Mouse (Mus musculus) megakaryocyte, adult 5-6 weeks (primary cell): ENCODE data around the gene Lamp1. TPM values are rescaled to one million over a fixed set of nuclear protein-coding genes. Genes with fewer than 3 reads are reported as not detected.
A peak's percentile ranks its signal among the peaks of the same experiment; 100 is the strongest.

Experiments
- ATAC-seq: 2 replicates; pipeline ENCODE4 v1.8.0; 2016; ENCODE audit warnings: mild to moderate bottlenecking, inconsistent platforms; ENCODE audit not compliant: poor library complexity, severe bottlenecking
- total RNA-seq, 2 experiments: library from RNA; stranded (forward) in 1 of 2; stranded (reverse) in 1 of 2; fragments of 153-499, 151-499 nt in 1 of 2; fragments of 221-1000, 200-1000 nt in 1 of 2; gene quantifications; 2 replicates each; pipeline versions ENCODE4 v1.2.3 to v1.2.4; 2015 to 2017

Gene Lamp1
- total RNA-seq, 2 experiments from 2014 or later = 613 to 822 TPM

DNA sequence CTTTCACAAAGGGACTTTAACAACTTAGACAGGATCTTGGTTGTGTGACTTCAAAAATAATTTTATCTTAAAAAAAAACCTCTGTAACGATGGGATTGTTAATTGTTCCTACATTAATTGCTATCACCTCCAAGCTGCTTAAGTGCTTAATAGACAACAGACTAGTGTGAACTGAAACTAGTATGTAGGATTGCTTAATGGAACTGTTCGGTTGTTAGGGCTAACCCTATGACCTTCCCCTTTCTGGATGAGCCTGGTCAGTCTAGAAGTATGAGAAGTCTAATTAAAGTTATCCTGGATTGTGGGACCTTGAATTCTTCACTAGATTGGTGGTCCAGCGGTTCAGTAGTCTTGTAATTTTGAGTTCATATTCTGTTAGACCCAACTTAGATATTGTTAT, 1.7 kb downstream of the Lamp1 start:
- ATAC-seq = peak; percentile 53

- peak; percentile 25; the same call in 1 of the 2 replicates for ATAC-seq
Measured at GRCm38 (mm10) chr8:13162098-13162497, 3.1 kb downstream of the Lamp1 start.

DNA sequence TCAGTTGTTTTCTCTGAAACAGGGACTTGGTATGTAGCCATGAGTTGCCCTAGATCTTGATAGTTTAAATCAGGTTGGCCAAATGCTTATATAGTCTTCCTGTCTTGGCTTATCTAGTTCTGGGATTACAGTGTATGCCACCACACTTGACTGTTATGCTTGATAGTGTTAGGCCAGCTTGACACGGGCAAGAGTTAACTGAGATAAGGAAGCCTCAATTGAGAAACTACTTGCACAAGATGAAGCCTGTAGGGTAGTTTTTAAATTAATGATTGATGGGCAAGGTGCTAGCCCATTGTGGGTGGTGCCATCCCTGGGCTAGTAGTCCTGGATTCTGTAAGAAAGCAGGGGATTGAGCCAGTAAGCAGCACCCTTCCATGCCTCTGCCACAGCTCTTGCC, 4.6 kb downstream of the Lamp1 start:
- no peak for ATAC-seq

DNA sequence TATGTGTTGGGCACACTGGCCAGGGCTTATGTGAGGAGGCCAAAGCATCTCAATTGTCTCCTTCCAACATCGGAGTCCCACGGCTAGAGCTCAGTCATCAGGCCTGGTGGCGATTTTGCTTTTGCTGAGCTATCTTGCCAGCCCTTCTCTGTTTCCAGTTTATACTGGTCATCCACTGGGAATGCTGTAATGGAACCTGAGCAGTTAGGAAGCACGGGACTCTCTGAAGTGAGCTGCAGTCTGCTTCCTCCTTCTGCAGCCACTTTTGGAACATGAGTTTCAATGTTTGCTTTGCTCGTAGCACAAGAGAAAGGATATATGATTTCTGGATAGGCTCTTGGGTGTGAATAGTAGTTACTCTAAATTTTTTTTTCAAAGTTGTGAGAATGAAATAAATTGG, 5.4 kb downstream of the Lamp1 start:
- ATAC-seq = no peak

DNA sequence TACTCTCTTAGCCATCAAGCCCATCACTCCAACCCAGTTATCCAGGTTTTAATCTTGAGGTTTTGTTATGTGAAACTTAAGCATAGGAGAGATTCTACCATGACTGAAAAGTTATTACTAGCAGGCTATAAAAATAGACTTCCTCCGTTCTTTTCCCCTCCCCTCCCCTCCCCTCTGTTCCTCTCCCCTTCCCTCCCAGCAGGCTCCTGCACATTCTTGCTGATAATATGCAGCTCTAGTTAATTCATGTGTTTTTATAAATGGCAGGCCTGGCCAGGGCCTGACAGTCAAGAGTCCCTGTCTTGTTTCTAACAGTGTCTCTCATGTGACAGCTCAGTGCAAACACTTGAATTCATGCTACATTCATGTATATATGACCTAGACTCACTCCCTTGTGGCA, 11.5 kb downstream of the Lamp1 start:
- no peak for ATAC-seq

DNA sequence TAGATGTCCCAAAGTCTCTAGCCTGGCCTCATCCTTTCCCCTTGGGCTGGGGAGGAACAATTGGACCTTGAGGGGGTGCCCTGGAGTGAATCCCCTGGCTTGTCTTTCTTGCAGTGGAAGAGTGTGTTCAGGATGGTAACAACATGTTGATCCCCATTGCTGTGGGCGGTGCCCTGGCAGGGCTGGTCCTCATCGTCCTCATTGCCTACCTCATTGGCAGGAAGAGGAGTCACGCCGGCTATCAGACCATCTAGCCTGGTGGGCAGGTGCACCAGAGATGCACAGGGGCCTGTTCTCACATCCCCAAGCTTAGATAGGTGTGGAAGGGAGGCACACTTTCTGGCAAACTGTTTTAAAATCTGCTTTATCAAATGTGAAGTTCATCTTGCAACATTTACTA, 15.3 kb downstream of the Lamp1 start:
- no peak for ATAC-seq

DNA sequence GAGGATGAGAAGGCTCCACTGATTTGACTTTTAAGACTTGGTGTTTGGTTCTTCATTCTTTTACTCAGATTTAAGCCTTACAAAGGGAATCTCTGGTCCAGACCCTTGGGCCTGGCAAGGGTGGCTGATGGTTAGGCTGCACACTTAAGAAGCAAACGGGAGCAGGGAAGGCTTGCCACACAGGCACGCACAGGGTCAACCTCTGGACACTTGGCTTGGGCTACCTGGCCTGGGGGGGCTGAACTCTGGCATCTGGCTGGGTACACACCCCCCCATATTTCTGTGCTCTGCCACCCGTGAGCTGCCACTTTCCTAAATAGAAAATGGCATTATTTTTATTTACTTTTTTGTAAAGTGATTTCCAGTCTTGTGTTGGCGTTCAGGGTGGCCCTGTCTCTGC, 15.8 kb downstream of the Lamp1 start:
- ATAC-seq = no peak

- no peak for ATAC-seq
Measured at GRCm38 (mm10) chr8:13175650-13176049, 16.7 kb downstream of the Lamp1 start.

GRCm38 (mm10) chr8:13177173-13177852, 18.4 kb downstream of the Lamp1 start:
- ATAC-seq = no peak

GRCm38 (mm10) chr8:13178137-13178536, 19.2 kb downstream of the Lamp1 start:
- ATAC-seq = no peak

- ATAC-seq = no peak
Measured at GRCm38 (mm10) chr8:13179482-13179881, 20.5 kb downstream of the Lamp1 start.

GRCm38 (mm10) chr8:13179948-13180347, 21.0 kb downstream of the Lamp1 start:
- ATAC-seq = no peak

- ATAC-seq = no peak
Measured at GRCm38 (mm10) chr8:13180408-13180807, 21.4 kb downstream of the Lamp1 start.

DNA sequence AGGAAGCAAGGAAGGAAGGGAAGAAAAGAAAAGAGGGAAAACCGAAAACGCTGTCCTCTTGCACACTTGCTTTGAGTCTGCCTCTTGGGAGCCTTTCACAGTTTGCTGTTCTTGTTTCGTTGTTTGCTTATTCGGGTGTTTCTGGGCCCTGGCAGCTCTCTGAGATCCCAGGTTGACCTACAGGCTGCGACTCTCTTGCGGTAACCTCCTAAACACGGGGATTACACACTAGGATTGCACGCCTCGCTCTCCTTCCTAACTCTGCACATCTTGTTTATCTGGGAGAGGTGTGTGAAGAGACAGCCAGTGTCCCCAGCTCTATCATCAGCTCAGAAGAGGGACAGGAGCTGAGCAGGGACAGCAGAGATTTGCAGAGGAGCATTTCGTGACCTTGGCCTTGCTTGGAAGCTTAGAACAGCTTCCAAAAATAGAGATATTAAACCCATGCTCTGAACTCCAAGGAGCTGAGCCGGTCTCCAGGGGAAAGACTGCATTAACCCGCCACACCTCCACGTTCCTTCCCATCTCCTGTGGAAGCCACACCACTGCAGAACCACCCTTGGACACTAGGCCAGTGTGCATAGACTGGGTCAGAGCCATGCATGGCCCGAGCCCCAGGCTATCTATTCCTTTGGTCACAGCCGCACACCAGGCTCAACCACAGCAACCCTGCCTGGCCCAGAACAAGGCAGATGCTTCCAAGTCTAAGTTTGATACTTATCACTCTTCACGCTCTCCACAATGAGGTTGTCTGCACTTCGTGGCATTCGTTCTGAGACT, 22.1 kb downstream of the Lamp1 start:
- ATAC-seq = no peak

DNA sequence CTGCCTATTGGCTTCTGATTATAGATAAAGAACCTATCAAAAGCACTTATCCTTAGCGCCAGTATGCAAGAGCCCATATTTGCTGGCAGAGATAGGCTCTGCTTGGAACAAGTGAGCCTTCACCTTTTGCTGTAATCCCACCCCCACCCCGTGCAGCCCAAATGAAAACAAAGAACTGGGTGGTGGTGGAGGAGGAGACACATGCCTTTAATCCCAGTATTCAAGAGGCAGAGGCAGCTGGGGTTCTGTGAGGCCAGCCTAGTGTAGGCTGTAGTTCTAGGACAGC, 22.7 kb downstream of the Lamp1 start:
- ATAC-seq = no peak

- no peak for ATAC-seq
Measured at GRCm38 (mm10) chr8:13186819-13187218, 27.9 kb downstream of the Lamp1 start.

GRCm38 (mm10) chr8:13187229-13187628, 28.3 kb downstream of the Lamp1 start:
- ATAC-seq = no peak

- ATAC-seq = no peak
Measured at GRCm38 (mm10) chr8:13187638-13188037, 28.7 kb downstream of the Lamp1 start.

GRCm38 (mm10) chr8:13188052-13188555, 29.1 kb downstream of the Lamp1 start:
- no peak for ATAC-seq

- ATAC-seq = no peak
Measured at GRCm38 (mm10) chr8:13188857-13189256, 29.9 kb downstream of the Lamp1 start.

DNA sequence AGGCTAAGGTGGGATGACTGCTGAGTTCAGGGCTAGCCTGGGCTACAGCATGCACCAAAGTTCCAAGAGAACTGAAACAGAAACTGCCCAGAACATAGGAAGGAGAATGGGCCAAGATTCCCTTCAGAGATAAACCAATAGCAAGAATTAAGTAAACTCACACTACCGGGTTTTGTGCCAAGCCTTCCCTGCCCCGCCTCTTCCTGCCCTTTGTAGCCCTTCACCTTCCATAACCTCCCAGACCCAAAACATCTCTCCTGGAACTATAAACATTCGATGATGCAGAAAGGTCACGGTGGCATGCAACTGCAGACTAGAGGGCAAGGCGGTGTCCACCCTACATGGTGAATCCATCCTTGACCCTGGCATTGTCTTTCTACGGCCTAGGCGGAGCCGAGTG, 31.3 kb downstream of the Lamp1 start:
- no peak for ATAC-seq

GRCm38 (mm10) chr8:13194818-13195217, 35.9 kb downstream of the Lamp1 start:
- ATAC-seq = no peak
